ENCODE assay signal across 11 mouse cellular contexts in genomic region chr1:78189016-78189415, GRCm38 (mm10). TPM values are rescaled to one million over a fixed set of nuclear protein-coding genes. Genes with fewer than 3 reads are reported as not detected.
A peak's percentile ranks its signal among the peaks of the same experiment; 100 is the strongest.
DNase-seq lines count a peak whose midpoint lies in the region; ATAC-seq and TF ChIP-seq lines count a peak whose summit lies in the region.
"Had no signal": no experiment of that assay in that cellular context is flagged by ENCODE, and none has a peak within 500 bp of the region (broad histone marks: within the 10 kb centered on the region; RNA-seq: fewer than 3 reads in every experiment).

No protein-coding gene starts in this region.

- H3K27me3 ChIP-seq in forebrain, embryonic 12.5 days, result peaks cover 91% of the 10 kb centered on the region
- peaks cover 100% of the 10 kb centered on the region for H3K27me3 ChIP-seq in midbrain, embryonic 10.5 days (ENCODE audit: low read depth, poor library complexity, severe bottlenecking)

- H3K27ac ChIP-seq in gastrocnemius, adult 2 months, result no peak overlapping the region
- no peak overlapping the region for H3K27ac ChIP-seq in forebrain, embryonic 12.5 days
- peak overlapping the region; percentile 95 for H3K27ac ChIP-seq in midbrain, embryonic 10.5 days (replicated peaks)

- peak overlapping the region; percentile 52 for H3K4me3 ChIP-seq in gastrocnemius, adult 2 months
- H3K4me3 ChIP-seq in forebrain, embryonic 12.5 days (replicated peaks), result peak overlapping the region; percentile 38
- peak overlapping the region; percentile 75 for H3K4me3 ChIP-seq in midbrain, embryonic 10.5 days

- no peaks in the 10 kb centered on the region for H3K9me3 ChIP-seq in forebrain, embryonic 12.5 days
- H3K9me3 ChIP-seq in midbrain, embryonic 10.5 days (replicated peaks), result no peaks in the 10 kb centered on the region

- under 1% methylated on average over 16 of the region's 16 CpGs for WGBS in forebrain, embryonic 12.5 days
- WGBS in midbrain, embryonic 10.5 days, result under 1% methylated on average over 16 of the region's 16 CpGs

- DNase-seq in gastrocnemius, adult 2 months, result no peak
- no peak for DNase-seq in gastrocnemius, postnatal 25 days
- peak; percentile 61 for DNase-seq in 3134 (ENCODE audit: extremely low read depth, insufficient read length, low spot score)
- peak; percentile 70 for DNase-seq in midbrain, embryonic 10.5 days (ENCODE audit: low spot score)
- DNase-seq in urinary bladder, adult 2 months (ENCODE audit: low spot score), result no peak
- DNase-seq in thymus, postnatal 10 days (ENCODE audit: low spot score in 2 of 2), result no peak
- no peak for DNase-seq in layer of hippocampus, adult 9-10 months (ENCODE audit: low spot score)
- DNase-seq: adrenal gland, adult 8-10 months; thymus, postnatal 25 days had no signal

- H3K4me2 ChIP-seq in forebrain, embryonic 12.5 days, result peak overlapping the region; percentile 68

- H3K9ac ChIP-seq in forebrain, embryonic 12.5 days, result no peak overlapping the region

- TF ChIP-seq CTCF in gastrocnemius, adult 2 months (IDR thresholded peaks at IDR 0.05), result no peak

- ATAC-seq in forebrain, embryonic 12.5 days (ENCODE audit: low FRiP score), result no peak

- H3K36me3 ChIP-seq in forebrain, embryonic 12.5 days (replicated peaks), result no peaks in the 10 kb centered on the region
- H3K36me3 ChIP-seq in midbrain, embryonic 10.5 days, result peaks cover 42% of the 10 kb centered on the region

- H3K4me1 ChIP-seq in forebrain, embryonic 12.5 days, result peaks cover 38% of the 10 kb centered on the region
- peaks cover 84% of the 10 kb centered on the region for H3K4me1 ChIP-seq in midbrain, embryonic 10.5 days

- intact Hi-C loops in gastrocnemius, adult 2 months (cut with DNase I), result no loop called here

RNA-seq across cellular contexts. Expression of gene Pax3, which starts 7.9 kb away (rescaled TPM):
- total RNA-seq in gastrocnemius, adult 2 months (2021), result not detected
- total RNA-seq in gastrocnemius, postnatal 25 days (2021), result under 1 TPM in 1 of 2 experiments, not detected in 1; 0.08 TPM
- polyA plus RNA-seq in forebrain, embryonic 12.5 days (2016; fragmentation: Nextera tagmentation; extraction: Ambion mirVana), result 3.3 and 3.6 TPM in 2 replicates
- 33.6 and 34.3 TPM in 2 replicates for polyA plus RNA-seq in midbrain, embryonic 10.5 days (2016; fragmentation: Nextera tagmentation; extraction: Ambion mirVana)
- not detected in 2 replicates for polyA plus RNA-seq in urinary bladder, adult 2 months (2012; rRNA removed)
- total RNA-seq: adrenal gland, adult 8-10 months; left cerebral cortex, postnatal 25 days had no signal

Comparison
In these comparisons a context has a peak if more than half of its experiments do, and no peak if none do; other contexts are left out.
1. DNase-seq: peak in 3134 (single experiment) and midbrain, embryonic 10.5 days (single experiment); none in gastrocnemius, adult 2 months (single experiment), gastrocnemius, postnatal 25 days (single experiment), urinary bladder, adult 2 months (single experiment), thymus, postnatal 10 days (0 of 2) and layer of hippocampus, adult 9-10 months (single experiment).
2. Peak in every context shown above with its lines, with median percentiles within 50 percentile points of each other: H3K4me3 ChIP-seq.